Mouse (Mus musculus) forelimb bud, embryonic 11.5 days (tissue): Measurements from ENCODE around the gene Lrrc75a.
A peak's percentile ranks its signal among the peaks of the same experiment; 100 is the strongest.

Experiments used
- DNase-seq: peaks from one replicate; pipeline ENCODE4 v3.0.0-alpha.2; 2012; ENCODE audit warnings: low read depth, low spot score

Gene Lrrc75a

DNA sequence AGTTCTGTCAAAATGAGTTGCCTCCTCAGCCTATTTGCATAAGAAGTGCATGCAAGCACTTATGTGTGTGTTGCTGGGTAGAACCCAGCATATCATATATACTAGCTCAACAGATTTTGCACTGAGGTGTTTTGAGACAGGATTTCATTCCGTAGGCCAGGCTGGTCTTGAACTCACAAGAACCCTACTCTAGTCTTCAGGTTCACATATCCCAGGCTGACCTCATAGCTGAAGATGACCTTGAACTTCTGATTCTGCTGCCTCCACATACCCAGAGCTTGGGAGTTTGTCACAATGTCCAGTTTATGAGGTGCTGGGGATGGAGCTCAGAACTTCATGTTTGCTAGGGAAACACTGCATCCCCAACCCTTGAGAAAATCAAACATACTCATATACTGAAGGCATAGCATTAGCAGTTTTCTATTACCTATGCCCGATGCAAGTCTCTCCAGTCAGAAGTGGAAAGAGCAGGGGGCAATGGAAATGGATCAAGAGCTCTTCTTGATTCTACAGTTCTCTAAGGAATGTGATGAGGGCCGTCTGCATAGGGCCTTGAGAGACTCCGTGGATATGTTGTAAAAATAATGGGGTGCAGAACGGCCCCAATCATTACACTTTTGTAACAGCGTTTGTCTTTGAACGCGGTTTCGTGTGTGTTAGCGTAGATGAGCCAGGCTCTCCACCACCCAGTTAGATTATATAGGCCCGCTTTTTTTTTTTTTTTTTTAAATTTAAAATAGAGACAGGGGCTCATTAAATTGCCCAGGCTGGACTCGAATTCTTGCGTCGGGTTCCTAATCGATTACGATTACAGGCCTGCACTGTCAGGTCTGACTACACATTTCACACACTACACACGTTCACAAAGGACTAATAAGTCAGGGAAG, 46.3 kb downstream of the Lrrc75a start:
- no peak for DNase-seq

DNA sequence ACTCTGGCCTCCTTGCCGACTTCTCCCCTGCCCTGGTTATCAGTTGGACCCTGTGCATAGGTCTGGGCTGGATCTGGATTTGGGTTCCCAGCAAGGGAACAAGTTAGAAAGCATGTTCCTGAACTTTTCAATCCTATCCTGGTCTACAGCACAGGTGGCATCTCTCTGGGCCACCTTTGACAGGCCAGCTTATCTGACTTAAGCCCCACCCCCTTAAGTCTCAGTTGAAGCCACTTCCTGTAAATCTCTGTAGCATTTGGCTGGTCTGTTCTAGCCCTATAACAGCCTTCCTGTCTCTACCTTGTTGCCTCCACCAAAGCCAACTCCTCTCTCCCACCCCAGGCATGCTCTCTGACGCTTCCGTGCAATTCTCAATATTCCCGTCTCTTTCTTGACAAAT, 49.8 kb downstream of the Lrrc75a start:
- DNase-seq = no peak

DNA sequence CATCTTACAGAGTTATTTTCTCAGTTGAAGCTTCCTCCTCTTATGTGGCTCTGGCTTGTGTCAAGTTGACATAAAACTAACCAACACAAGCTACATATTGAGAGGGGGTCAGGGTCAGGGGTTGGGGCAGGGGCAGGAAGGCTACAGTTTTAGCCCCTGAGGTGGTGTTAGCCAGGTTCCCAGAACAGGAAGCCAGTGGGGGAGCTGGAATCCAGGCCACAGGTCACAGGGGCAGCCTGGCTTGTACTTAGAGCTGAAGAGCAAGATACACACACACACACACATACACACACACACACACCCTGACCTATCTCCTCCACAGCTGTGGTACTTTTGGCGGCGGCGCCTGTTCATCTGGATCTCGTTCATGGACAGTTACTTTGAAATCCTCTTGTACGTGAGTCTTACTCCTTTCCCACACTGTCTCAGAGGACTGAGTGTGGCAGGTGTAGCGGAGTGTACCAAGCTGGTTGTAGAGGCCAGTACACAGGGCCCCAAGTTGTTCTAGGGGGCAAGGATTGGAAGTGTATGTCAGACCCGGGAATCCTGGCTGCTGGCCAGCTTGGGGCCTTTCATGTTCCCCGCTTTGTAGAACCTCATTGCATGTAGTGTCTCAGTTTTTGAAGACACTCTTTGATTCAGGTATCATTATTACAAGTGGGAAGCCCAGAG, 56.3 kb downstream of the Lrrc75a start:
- DNase-seq = no peak

DNA sequence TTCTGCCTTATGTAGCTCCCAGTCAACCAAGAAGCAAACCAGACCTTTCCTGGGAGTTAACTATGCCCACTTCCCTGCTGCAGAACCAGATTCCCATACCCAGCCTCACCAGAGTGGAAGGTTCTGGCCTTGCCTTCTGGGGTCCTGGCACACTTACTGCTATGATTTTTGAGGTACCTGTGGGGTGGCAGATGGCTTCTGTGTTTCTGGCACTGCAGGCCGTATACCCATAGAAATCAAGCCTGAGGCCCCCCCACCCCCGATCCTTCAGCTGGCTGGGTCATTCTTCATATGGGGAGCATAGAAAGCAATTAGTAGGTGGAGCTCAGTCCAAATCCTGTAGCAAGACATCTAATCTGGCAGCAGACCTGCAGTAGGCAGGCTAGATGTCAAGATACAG, 57.3 kb downstream of the Lrrc75a start:
- no peak for DNase-seq

DNA sequence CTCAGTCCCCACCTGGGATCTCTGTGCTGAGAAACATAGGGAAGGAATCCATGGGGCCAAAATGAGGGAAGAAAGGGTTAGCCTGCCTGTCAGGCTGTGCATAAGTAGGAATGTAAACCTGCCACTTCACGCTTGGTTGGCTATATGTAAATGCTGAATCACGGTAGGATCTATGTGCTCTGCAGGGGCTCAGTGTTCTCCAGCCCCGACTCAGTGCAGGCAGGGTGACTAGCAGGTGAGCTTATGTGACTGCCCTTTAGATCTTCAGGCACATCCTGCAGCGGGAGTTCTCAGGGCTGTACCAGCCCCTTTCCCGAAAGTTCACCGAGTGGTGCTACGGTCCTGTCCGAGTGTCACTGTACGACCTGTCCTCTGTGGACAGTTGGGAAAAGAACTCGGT, 58.9 kb downstream of the Lrrc75a start:
- DNase-seq = no peak

DNA sequence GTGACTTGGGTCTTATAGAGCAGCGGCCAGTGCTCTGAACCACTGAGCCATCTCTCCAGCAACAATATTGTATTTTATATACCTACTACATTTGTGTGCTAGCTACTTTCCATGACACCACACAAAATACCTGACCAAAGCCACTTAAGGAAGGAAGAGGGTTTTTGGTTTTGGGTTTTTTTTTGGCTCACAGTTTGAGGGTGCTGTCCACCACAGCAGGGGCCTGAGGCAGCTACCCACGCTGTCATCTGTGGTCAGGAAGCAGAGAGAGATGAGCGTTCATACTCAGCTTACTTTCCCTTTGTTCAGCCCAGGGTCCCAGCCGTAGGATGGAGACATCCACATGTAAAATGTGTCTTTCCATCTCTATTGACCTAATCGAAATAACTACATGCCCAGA, 61.3 kb downstream of the Lrrc75a start:
- DNase-seq = no peak

DNA sequence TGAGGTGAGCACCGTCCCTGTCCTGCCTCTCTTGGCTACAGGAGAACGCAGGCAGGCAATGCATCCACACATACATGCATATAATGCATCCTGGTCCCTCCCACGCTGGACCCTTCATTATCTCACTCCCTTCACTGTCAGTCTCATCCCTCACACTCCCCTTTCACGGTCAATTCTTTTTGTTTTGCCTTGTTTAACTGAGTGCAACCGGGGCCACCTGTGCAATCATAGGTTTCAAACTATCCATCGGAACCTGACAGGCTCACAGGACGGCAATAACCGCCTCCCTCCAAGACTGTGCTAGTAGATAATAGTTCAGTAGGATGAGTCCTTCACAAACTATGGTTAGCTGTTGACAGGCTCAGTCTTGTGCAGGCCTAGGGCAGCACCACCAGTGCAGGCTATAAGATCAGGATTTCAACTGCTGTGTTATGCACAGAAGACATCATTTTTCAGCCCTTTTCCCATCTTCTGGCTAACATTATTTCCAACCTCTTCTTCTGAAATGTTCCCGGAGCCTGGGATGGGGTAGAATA, 63.6 kb downstream of the Lrrc75a start:
- no peak for DNase-seq

DNA sequence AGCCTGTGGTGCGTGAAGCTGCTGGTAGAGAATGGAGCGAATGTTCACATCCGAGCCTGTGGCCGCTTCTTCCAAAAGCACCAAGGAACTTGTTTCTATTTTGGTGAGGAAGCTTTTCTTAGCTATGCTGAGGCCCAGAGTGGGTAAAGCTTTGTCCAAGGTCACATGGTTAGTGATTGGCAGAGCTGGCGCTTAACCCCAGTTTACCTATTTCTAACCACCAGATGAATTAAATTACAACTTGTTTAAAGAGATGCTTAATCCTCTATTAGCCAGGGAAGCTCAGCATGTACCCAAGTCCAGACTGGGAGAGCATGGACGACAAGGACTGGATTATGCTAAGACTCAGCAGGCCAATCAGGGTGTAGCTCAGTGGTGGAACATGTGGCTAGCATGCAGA, 65.3 kb downstream of the Lrrc75a start:
- no peak for DNase-seq

DNA sequence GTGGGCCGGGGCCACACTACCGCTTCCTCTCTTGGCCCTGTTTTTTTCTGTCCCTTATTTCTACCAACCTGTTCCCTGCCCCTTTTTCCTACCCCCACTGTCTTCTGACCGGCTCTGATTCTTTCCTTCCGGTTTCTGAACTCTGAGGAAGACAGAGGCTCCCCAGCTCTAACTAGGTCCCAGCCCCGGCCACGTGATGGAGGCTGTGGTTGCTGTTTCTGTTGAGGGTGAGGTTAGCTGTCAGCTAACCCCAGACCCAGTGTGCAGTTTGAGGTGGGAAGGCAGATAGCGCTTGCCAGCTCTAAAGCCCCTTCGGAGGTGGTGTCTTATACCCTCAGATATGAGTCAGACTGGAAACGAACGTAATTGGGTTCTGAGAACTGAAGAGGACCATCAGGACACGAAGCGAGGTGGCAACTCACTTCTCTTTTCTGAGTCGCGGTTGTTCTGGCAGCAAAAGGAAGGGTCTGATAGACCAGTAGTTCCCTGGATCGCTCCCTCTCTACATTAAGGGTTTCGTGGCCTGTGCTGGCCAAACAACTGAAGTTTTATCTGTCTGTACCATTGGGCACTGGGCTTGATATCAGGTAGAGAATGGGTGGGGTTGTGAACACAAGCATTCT, 71.7 kb downstream of the Lrrc75a start:
- DNase-seq = no peak

DNA sequence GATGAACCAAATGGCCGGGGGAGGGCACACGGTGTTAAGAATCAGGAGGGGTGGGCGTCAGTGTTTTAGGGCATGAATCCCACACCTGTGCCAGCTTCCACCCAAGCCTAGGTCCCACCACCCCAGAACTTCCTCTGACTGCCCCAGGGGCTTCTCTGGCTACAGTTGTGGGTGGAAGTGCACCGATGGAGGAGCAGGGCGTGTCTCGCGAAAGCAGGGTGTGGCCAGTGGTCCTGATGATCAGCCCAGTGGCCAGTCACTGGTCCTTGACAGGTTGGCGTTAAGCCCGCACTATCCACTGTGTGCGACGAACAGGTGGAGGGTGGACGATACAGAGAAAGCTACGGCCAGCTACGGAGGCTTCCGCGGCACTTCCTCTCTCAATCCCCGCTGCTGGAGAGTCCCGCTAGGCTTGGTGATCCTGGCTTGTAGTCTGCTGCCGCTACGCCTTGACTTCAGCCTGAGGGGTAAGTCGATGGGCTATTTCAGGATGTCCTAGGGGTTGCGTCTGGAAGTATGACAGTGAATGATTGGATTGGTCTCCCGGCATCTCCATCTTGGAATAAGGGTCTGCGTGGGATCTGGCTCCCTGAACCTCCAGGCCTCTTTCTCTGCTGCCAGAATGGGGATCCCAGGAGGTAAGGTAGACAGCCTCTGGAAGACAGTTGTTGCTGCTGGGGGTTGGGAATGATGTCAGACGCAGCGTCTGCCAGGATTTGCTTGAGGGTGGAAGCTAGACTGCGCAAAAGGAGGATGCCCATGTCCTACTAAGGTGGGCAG, 72.5 kb downstream of the Lrrc75a start:
- no peak for DNase-seq

DNA sequence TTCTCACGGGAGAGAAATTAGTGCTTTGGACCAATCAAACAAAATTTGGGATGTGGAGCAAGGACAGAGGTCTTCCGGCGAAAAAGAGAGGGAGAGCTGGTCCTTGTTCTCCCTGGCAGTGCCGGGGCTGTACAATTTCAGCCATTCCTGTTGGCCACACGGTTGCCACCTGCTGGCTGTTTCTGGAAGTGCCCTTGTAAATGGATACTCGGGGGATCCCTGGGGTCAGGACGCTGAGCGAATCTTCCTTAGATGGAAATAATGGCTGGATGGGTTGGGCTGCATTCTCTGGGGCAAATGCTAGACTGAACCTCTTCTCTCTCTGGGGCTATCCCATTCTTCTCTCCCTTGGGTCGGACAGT, 73.0 kb downstream of the Lrrc75a start:
- DNase-seq = peak; percentile 84

DNA sequence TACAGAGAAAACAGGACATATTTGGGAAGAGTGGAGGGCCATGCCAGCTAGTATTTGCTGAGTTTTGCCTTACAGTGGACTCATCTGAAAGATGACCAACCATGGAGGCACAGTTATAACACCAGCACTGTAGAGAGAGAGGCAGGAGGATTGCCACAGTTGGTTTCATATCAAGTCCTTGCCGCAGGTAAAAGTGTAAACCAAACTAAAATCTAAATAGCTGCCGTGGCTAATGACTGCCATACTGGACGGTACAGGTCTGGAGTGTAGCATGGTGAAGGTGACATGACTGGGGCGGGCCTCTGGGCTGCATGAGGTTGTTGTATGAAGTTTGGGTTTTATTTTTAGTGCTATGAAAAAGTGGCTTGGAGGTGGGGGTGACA, 73.6 kb downstream of the Lrrc75a start:
- no peak for DNase-seq

DNA sequence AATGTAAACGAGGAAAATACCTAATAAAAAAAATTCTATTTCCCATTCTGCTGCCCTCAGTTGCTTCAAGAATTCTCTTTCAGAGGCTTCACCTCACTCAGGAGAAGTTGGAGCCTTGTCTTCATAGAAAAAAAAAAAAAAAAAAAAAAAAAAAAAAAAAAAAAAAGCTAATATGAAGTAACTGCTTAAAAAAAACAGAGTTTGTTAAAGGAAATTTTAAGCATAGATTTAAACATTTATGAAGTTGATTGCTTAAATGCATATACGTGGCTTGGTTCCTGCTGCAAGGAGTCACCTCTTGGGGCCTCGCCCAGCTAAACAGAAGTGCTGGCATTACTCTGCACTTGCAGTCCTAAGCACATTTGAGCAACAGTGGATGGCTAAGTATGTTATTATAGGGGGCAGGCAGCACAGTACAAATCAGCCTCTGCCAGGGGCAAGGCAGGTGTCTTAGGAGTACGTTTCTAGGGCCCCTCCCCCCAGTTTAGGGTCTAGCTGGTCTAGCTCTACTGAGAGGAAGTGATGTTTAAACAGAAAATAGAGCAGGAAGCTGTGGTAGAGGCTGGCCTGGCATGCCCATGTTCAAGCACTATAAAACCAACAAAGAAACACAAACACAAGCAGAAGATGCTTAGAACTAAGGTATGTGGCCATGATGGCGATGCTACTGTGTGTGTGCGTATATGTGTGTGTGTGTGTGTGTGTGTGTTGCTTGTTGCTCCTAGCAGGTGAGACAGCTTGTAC, 74.2 kb downstream of the Lrrc75a start, which contains the start of gene Trpv2:
TSS of gene Trpv2 (plus strand) at position 528 of the 744 bp plus-strand sequence.
- DNase-seq = no peak

DNA sequence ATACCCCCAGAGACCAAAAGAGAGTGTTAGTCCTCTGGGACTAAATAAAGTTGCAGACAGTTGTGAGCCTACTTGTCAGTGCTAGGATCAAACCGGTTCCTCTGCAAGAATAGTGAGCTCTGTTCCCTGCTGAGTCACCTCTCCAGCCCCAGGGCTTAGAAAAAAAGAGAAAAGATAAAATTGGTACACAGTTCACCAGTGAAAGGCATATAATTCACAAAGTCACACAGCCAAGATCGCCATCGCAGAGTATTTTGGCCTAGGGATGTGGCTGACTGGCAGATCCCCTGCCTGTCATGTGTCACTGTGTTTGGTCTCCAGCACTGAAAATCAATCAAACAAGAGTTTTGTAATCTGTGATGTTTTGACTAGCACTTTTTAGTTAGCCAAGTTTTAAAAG, 80.0 kb downstream of the Lrrc75a start:
- no peak for DNase-seq

DNA sequence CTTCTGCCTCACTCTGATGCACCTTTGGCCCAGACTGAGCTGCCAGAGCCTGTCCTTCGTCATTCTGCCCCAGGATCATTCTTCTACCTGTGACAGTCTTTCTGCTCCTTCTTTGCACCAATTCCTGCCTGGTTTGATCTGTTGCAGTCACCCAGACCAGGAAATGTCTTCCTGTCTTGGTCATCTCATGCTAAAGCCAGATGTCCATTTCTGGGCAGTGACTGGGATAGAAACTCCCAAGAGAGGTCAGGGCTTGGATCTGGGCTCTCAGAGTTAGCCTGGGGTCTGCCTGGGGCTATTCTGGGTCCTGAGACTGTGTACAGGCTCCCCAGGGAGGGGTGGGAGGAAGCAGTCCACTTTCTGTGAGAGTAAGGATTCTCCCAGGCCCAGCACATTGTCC, 82.1 kb downstream of the Lrrc75a start:
- DNase-seq = no peak

DNA sequence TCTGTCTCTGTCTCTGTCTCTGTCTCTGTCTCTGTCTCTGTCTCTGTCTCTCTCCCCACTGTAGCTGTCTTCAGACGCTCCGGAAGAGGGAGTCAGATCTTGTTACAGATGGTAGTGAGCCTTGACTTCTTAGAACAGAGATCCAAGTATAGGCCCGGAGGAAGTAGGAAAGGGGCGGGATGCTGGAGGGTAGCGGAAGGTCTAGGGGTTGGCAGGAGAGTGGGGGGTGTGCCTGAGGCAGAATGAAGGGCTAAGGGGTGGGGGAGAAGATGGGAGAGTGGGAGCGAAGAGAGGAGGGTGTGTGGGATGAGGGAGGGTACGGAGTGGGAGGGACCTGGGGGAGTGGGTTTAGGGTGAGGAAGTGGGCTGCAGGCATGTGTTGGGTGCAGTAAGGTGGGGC, 82.6 kb downstream of the Lrrc75a start:
- DNase-seq = no peak

DNA sequence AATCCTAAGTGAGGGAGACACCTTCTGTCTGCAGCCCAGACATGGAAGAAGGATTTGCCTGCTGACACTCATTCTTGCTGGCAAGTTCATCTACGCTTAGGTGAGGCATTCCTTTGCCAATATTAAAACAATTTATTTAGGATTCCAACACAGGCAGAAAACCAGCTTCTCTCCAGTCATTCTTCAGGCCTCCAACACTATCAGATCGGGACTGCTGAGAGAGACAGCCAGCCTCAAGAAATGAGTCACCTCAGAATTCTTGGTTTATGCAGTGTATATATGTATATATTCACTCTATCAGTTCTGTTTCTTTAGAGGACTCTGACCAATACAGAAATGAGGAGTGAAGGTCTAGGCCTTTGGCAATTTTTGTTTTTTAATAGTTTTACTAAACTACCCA, 84.7 kb downstream of the Lrrc75a start:
- DNase-seq = no peak

DNA sequence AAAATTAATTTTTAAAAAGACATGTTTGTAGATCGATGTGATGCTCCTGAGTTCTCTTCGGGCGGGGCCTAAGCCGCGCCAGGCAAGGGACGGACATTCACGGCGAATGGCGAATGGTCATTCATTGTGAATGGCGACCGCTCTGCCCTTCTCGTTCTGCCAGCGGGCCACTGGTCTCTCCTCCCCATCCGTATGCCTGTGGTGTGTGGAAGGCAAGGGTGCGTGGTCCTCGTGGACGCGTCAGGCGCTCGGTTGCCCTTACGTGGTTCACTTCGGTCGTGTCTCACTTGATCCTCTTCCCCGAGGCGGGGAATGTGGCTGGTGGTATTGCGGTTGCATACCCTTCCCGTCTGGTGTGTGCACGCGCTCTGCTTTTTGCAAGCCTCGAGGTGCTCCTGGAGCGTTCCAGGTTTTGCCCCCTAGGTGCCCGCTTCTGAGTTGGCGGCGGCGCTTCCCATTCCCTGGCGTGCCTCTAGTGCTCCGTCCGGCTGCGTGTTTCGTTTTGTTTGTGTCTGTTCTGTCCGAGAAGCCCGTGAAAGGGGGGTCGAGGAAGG, 87.8 kb downstream of the Lrrc75a start:
- no peak for DNase-seq

DNA sequence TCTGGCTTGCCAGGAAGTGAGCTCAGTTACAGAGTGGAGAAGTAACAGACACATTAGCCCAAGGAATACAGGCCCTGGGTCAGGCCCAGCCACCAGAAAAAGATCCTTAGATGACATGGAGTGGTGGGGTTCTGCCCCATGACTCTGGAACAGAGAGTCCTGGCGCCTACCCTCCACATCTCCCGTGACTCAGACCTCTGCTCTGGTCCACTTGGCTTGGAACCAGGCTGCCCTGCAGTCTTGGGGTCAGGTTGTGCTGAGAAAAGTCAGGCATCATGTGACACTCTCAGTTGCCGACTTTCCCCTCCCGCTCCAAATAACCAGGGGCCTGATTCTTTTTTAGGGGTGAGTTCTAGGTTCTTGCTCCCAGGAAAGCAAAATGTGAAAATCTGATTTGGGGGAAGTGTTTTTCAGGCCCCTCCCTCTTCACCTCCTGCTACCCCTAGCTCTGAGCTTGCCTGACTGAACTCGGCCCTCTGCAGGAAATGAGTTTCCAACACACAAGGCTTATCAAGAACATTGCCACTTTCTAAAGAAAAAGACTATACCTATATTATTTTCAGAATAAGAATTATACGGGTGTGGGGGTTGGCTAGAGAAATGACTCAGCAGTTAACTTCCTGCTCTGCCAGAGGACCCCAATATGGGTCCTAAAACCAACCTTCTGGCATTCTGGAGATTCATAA, 89.2 kb downstream of the Lrrc75a start:
- no peak for DNase-seq

DNA sequence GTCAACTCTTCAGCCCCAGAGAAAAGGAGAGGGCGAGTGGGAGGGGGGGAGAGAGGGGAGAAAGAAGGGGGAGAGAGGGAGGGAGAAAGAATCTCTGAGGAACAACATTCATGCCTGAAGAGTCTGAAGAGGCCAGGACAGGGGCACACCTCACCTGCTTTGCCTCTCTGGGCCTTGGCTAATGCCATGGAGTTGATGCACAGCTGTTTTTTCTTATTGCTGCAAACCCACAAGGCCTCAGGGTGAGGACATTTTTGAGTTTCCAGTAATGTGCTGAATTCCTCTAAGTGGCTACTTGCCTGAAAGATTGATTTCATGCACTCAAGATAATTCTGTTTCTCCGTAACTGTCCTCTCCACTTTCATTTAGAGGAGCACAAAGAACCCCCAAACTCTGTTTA, 90.2 kb downstream of the Lrrc75a start:
- no peak for DNase-seq
